Mouse (Mus musculus) heart, adult 11 months (tissue): ENCODE measurements around the gene Cpne4.

Experiments
- DNase-seq: peaks from one replicate; pipeline ENCODE4 v3.0.0; 2022

Cpne4 gene

DNA sequence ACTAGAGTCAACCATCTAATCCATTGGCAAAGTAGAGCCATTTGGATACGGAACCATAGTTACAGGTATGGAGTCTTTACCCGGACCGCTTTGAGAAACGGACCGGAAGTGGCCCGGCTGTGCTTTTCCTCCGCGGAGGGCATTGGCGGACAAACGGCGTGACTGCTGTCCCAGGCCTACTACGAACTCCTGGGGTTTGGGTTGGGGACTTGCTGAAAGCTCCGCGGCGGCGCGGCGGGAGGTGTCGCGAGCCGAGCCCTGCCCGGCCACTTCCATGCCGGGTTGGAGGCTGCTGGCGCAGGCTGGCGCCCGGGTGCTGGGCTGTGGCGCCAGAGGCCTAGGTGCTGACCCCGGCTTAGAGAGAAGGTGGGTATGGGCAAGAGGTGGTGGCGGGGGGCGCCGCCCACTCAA, 506.1 kb downstream of the Cpne4 start, which contains the start of gene Mrpl3:
TSS of gene Mrpl3 (plus strand) at position 93 of the 411 bp plus-strand sequence.
- DNase-seq, result peak; percentile 96

GRCm38 (mm10) chr9:105053812-105054211, 506.7 kb downstream of the Cpne4 start:
- peak; percentile 11 for DNase-seq

DNA sequence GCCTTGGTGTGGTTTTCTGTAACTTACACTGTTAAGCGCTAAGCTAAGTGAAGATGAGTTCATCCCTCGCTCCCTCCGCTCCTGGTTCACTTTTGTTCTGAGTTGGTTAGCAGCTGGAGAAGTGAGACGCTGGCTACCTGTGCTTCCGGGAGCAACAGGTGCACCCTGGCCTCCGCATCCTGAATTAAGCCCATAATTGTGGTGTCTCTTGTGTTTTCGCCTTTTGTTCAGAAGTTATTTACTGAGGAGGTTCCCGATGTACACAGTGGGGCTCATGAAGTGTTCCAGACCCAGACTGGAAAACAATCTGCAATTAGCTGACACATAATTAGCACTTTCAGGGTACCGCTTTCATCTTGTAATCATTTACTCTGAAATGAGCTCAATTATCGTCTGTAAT, 522.0 kb downstream of the Cpne4 start:
- no peak for DNase-seq

GRCm38 (mm10) chr9:105072991-105073748, 526.1 kb downstream of the Cpne4 start:
- DNase-seq, result peak; percentile 81

GRCm38 (mm10) chr9:105074851-105075250, 527.8 kb downstream of the Cpne4 start:
- peak; percentile 78 for DNase-seq

- DNase-seq, result peak; percentile 80
These were observed 529.8 kb downstream of the Cpne4 start for GRCm38 (mm10) chr9:105076756-105077424.

GRCm38 (mm10) chr9:105078460-105078859, 531.4 kb downstream of the Cpne4 start:
- peak; percentile 51 for DNase-seq

GRCm38 (mm10) chr9:105080246-105080645, 533.2 kb downstream of the Cpne4 start:
- DNase-seq, result peak; percentile 64
